Mouse (Mus musculus): ENCODE results near the gene Tardbp. TPM values are rescaled to one million over a fixed set of nuclear protein-coding genes. Genes with fewer than 3 reads are reported as not detected.
A peak's percentile ranks its signal among the peaks of the same experiment; 100 is the strongest.

Gene Tardbp
- total RNA-seq, 2 experiments from 2014 or later: 132 to 136 TPM

- peak; percentile 38 for DNase-seq
Measured at GRCm38 (mm10) chr4:148590421-148591170, 36.2 kb downstream of the Tardbp start.

DNA sequence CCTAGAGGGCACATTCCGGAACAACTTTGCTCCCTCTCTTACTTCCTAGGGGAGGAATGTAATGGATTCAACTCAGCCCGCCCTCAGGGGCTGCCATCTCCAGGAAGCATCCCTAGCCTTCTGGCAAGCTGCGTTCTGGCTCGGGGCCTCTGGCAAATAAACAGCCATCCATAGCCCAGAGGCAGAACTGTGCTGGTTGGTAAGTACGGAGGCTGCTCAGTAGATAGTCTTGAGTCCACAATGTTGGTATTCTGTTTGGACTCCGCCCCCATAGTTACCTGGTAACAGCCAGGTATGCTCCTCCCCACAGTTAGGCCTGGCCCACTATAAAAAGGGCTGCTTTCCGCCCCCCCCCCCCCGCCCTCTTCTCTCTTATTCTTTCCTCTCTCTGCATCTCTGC is 37.3 kb downstream of the Tardbp start:
- intact Hi-C loops (cut with DNase I): no loop called here
- TF ChIP-seq CTCF (IDR thresholded peaks at IDR 0.05): no peak
- no peak overlapping the region for H3K27ac ChIP-seq
- no peak overlapping the region for H3K4me3 ChIP-seq
- DNase-seq: peak; percentile 23

More at GRCm38 (mm10) chr4:148590421-148591170, 36.2 kb downstream of the Tardbp start:
- no peak for TF ChIP-seq CTCF (IDR thresholded peaks at IDR 0.05)
- intact Hi-C loops (cut with DNase I): no loop called here
- Histone ChIP-seq H3K4me3 (peak overlapping the region; percentile 98), H3K27ac (peak overlapping the region; percentile 94)

DNA sequence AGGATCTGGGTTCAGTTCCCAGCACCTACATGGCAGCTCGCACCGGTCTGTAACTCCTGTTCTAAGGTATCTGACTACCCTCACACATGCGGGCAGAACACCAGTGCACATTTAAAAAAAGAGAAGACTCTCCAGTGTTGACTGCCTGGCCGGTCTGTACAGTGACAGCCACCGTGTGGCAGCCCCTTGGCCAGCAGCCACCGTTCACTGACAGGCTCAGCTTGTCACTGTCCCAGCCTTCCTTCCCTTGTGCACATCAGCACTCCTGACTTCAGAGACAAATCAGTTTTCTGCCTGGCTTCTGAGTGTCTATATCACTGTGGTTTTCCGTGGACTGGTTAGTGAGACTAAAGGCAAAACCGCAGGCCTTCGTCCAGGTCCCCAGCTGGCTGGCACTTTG is 38.0 kb downstream of the Tardbp start:
- intact Hi-C loops (cut with DNase I): no loop called here
- TF ChIP-seq CTCF (IDR thresholded peaks at IDR 0.05): no peak
- Histone ChIP-seq H3K27ac (no peak overlapping the region), H3K4me3 (no peak overlapping the region)
- peak; percentile 39 for DNase-seq

- Histone ChIP-seq H3K4me3 (no peak overlapping the region), H3K27ac (no peak overlapping the region)
- DNase-seq: no peak
- intact Hi-C loops (cut with DNase I): no loop called here
- no peak for TF ChIP-seq CTCF (IDR thresholded peaks at IDR 0.05)
Measured at GRCm38 (mm10) chr4:148586648-148587047, 40.2 kb downstream of the Tardbp start.

DNA sequence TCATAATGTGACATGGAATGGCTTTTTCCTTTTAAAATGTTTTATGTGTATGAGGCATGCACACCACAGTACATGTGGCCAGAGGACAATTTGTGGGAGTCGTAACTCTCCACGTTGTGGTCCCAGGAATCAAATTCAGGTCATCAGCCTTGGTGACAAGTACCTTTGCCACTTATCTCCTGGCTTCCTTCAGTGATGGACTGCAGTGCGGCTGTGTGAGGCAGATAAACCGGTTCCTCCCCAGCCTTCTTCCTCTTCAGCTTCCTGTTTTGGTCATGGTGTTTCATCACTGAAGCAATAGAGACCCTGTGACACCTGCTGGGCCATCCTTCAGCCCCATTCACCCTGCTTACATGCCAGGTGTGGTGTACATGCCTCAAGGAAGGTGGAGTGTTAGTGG is 43.6 kb downstream of the Tardbp start:
- Histone ChIP-seq H3K27ac (no peak overlapping the region), H3K4me3 (no peak overlapping the region)
- peak; percentile 5 for DNase-seq
- TF ChIP-seq CTCF (IDR thresholded peaks at IDR 0.05): no peak
- intact Hi-C loops (cut with DNase I): no loop called here

GRCm38 (mm10) chr4:148581422-148581821 is 45.4 kb downstream of the Tardbp start:
- H3K27ac ChIP-seq: no peak overlapping the region
- intact Hi-C loops (cut with DNase I): no loop called here
- peak; percentile 0 for DNase-seq
- no peak for TF ChIP-seq CTCF (IDR thresholded peaks at IDR 0.05)
- no peak overlapping the region for H3K4me3 ChIP-seq

DNA sequence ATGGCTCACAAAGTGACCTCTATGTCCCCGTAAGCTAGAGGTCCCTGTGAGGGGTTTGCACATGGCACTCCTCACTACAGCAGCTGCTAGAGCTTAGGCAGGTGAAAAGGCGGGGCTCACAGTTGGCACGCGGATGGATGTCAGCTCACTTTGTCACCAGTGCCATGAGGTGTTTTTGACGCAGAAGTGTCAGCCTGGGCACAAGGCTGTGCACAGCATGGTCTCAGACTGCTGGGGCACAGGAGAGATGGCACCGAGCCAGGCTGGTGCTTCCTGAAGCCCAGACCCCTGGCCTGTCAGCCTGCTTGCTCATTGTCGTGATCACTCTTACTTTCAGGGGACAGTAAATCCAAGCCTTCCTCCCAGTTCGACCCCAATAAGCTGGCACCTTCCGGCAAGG is 46.1 kb downstream of the Tardbp start:
- no peak for TF ChIP-seq CTCF (IDR thresholded peaks at IDR 0.05)
- DNase-seq: peak; percentile 22
- Histone ChIP-seq H3K4me3 (no peak overlapping the region), H3K27ac (no peak overlapping the region)
- intact Hi-C loops (cut with DNase I): no loop called here

DNA sequence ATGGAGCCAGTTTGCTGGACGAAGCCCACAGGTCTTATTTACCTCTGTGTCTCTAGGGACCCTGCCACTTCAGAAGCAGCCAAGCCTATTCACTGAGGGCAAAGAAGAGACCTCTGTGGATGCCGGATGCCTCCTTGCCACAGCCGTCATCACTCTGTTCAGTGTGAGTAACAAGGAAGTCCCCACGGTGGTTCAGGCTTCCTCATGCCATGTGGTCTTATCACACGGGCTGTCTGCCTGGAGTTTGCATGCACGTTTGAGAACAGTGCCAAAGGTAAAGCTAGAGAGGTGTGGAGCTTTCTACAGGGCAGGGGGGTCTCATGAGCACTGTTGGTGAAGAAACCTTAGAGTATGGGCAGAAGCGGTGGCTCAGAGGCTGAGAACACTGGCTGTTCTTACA is 53.6 kb downstream of the Tardbp start:
- intact Hi-C loops (cut with DNase I): no loop called here
- DNase-seq: no peak
- Histone ChIP-seq H3K4me3 (no peak overlapping the region), H3K27ac (no peak overlapping the region)
- no peak for TF ChIP-seq CTCF (IDR thresholded peaks at IDR 0.05)

GRCm38 (mm10) chr4:148570693-148571295 is 56.0 kb downstream of the Tardbp start:
- TF ChIP-seq CTCF (IDR thresholded peaks at IDR 0.05): no peak
- intact Hi-C loops (cut with DNase I): no loop called here
- Histone ChIP-seq H3K27ac (no peak overlapping the region), H3K4me3 (no peak overlapping the region)
- DNase-seq: no peak

- TF ChIP-seq CTCF (IDR thresholded peaks at IDR 0.05): no peak
- no peak overlapping the region for H3K4me3 ChIP-seq
- intact Hi-C loops (cut with DNase I): no loop called here
- no peak overlapping the region for H3K27ac ChIP-seq
- no peak for DNase-seq
Measured at GRCm38 (mm10) chr4:148570138-148570537, 56.7 kb downstream of the Tardbp start.

- H3K4me3 ChIP-seq: no peak overlapping the region
- DNase-seq: no peak
- H3K27ac ChIP-seq: no peak overlapping the region
- intact Hi-C loops (cut with DNase I): no loop called here
- no peak for TF ChIP-seq CTCF (IDR thresholded peaks at IDR 0.05)
Measured at GRCm38 (mm10) chr4:148563595-148563994, 63.2 kb downstream of the Tardbp start.

- no peak overlapping the region for H3K4me3 ChIP-seq
- intact Hi-C loops (cut with DNase I): no loop called here
- no peak overlapping the region for H3K27ac ChIP-seq
- DNase-seq: no peak
- TF ChIP-seq CTCF (IDR thresholded peaks at IDR 0.05): no peak
Measured at GRCm38 (mm10) chr4:148562676-148563075, 64.1 kb downstream of the Tardbp start.

Other genes starting within 250 kb of the Tardbp start
- 10 to 100 TPM; 10.3 to 18.0 TPM for gene Ubiad1, start 182.2 kb downstream of the Tardbp start, total RNA-seq (2021)
- gene Mtor, start 178.4 kb downstream of the Tardbp start, total RNA-seq (2021): 10 to 100 TPM; 36.3 to 37.1 TPM
- 10 to 100 TPM; 27.8 to 52.8 TPM for gene Angptl7, start 126.6 kb downstream of the Tardbp start, total RNA-seq (2021)
- 10 to 100 TPM; 21.0 to 21.6 TPM for gene Exosc10, start 68.6 kb downstream of the Tardbp start, total RNA-seq (2021)
- gene Srm, start 35.5 kb downstream of the Tardbp start, total RNA-seq (2021): 10 to 100 TPM; 12.0 to 12.2 TPM
- gene Masp2, start 24.5 kb downstream of the Tardbp start, total RNA-seq (2021): under 1 TPM; 0.56 to 0.69 TPM
- gene Gm572, start 16.3 kb upstream of the Tardbp start, total RNA-seq (2021): 1 to 10 TPM; 6.1 to 6.8 TPM
- gene Casz1, start 177.4 kb upstream of the Tardbp start, total RNA-seq (2021): 10 to 100 TPM; 31.2 to 41.3 TPM